Mouse (Mus musculus): Measurements from ENCODE around the gene Prrg2. TPM values are rescaled to one million over a fixed set of nuclear protein-coding genes. Genes with fewer than 3 reads are reported as not detected.

The Prrg2 gene
- polyA plus RNA-seq, 1 experiment from 2014 or later = 20.4 TPM

DNA sequence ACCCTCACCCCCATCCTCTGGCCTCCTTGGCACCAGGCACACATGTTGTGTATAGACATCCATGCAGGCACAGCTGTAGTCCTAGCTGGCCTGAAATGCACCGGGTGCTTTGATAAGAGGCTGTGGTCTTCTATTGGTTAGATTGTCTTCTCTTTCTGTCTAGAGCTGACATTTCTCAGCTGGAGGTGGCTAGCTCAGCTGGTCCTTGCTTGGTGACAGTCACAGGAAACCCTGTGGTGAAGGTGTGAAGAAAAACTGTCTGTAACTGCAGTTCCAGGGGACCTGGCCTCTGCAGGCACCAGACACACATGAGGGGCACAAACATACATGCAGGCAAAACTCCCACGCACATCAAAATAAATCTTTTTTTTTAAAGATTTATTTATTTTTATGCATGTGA, 7.2 kb upstream of the Prrg2 start:
- no peak for ATAC-seq
- Histone ChIP-seq H3K27me3 (ENCODE audit: insufficient read depth, low read length) (no peaks in the 10 kb centered on the region), H3K9me3 (ENCODE audit: low read length) (no peaks in the 10 kb centered on the region), H3K4me2 (ENCODE audit: low read depth, low read length) (no peak overlapping the region), H3K4me3 (ENCODE audit: low read depth, low read length) (no peak overlapping the region), H3K9ac (replicated peaks) (no peak overlapping the region), H3K4me1 (ENCODE audit: insufficient read depth) (no peaks in the 10 kb centered on the region), H3K36me3 (replicated peaks; ENCODE audit: insufficient read depth, low read length) (peaks cover under 1% of the 10 kb centered on the region), H3K27ac (ENCODE audit: low read depth) (no peak overlapping the region)
- TF ChIP-seq CTCF (IDR thresholded peaks at IDR 0.05; ENCODE audit: low read depth) (no peak), EP300 (IDR thresholded peaks at IDR 0.05; ENCODE audit: low read depth) (no peak)
- 66% methylated on average over 2 of the region's 2 CpGs for WGBS (ENCODE audit: insufficient replicate concordance)
- no peak for DNase-seq

DNA sequence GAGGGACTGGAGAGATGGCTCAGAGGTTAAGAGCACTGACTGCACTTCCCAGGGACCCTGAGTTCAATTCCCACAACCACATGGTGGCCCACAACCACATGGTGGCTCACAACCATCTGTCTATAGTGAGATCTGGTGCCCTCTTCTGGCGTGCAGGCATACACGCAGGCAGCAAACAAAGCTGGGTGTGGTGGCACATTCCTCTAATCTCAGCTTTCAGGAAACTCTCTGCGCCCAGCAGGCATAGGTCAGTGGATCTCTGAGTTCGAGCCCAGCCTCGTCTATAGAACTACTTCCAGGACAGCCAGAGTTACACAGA, 5.5 kb upstream of the Prrg2 start:
- Histone ChIP-seq H3K4me1 (ENCODE audit: insufficient read depth) (peaks cover 8% of the 10 kb centered on the region; the same call in 1 of the 2 replicates), H3K27ac (ENCODE audit: low read depth) (no peak overlapping the region), H3K4me2 (ENCODE audit: low read depth, low read length) (no peak overlapping the region), H3K9ac (replicated peaks) (no peak overlapping the region), H3K36me3 (replicated peaks; ENCODE audit: insufficient read depth, low read length) (no peaks in the 10 kb centered on the region), H3K9me3 (ENCODE audit: low read length) (no peaks in the 10 kb centered on the region), H3K4me3 (ENCODE audit: low read depth, low read length) (no peak overlapping the region), H3K27me3 (ENCODE audit: insufficient read depth, low read length) (no peaks in the 10 kb centered on the region)
- 23% methylated on average over 5 of the region's 5 CpGs for WGBS (ENCODE audit: insufficient replicate concordance)
- TF ChIP-seq EP300 (IDR thresholded peaks at IDR 0.05; ENCODE audit: low read depth) (no peak), CTCF (IDR thresholded peaks at IDR 0.05; ENCODE audit: low read depth) (peak; percentile 89)
- DNase-seq (peak; percentile 70), ATAC-seq (peak; percentile 49)

DNA sequence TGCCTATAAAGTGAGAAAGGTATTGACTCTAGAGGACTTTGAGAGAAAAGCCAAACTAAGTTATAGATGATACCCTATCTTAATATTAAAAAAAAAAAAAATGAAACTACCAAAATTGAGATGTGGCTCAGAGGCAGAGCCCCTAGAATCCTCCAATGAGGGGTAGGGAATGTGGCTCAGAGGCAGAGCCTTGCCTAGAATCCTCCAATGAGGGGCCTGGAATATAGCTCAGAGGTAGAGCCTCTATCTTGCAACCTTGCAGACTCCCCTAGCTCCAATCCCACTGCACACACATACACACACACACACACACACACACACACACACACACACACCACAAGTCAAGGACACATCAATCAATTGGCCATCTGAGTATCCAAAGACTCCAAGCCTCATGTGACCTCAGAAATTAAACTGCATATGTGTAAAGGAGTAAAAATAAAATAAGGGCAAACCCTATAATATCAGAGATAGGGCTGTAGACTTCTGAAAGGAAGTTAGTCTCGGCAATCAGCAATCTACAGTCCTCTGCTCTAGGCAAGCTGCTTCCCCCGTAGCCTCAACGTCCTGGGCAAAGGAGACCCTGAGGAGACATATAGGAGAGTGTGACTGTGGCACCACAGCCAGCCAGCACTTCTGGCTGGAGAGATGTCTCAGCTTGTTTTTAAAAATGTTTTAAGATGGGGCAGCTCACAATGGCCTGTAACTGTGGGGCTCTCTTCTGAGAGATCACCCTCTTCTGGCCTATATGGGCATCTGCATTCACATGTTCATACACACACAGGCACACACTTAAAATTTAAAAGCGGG, 4.9 kb upstream of the Prrg2 start:
- WGBS (ENCODE audit: insufficient replicate concordance) = 51% methylated on average over 4 of the region's 4 CpGs
- peak; percentile 18; the same call in 1 of the 2 replicates for ATAC-seq

DNA sequence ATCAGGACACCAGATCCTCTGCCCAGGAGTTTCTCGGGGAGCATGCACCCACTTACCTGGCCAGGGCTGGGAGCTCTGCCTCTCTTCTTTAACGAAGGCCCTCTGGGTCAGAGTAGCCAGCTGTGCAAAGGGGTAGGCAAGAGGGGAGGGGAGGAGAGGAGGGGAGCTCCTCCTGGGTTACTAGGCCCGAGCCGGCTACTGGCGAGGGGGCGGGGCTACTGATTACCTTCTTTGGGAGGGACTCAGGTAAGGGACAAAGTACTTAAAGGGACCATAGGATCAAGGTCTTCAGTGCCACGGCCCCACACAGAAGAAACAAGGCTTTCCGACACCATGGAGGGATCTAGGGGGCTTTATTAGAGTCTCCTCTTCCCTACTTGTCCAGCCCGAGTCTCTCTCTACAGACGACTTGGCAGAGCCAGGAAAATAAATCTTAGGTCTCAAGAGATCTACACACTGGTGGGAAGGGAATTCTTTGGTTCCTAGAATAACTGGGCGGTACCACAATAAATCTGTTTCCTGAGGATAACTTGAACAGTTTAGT, 873 bp downstream of the Prrg2 start:
- DNase-seq (peak; percentile 77), ATAC-seq (peak; percentile 25)
- Histone ChIP-seq H3K27me3 (ENCODE audit: insufficient read depth, low read length) (no peaks in the 10 kb centered on the region), H3K27ac (ENCODE audit: low read depth) (peak overlapping the region; percentile 94), H3K36me3 (replicated peaks; ENCODE audit: insufficient read depth, low read length) (no peaks in the 10 kb centered on the region), H3K4me1 (ENCODE audit: insufficient read depth) (peaks cover 19% of the 10 kb centered on the region; the same call in 1 of the 2 replicates), H3K4me2 (ENCODE audit: low read depth, low read length) (peak overlapping the region; percentile 76), H3K4me3 (ENCODE audit: low read depth, low read length) (peak overlapping the region; percentile 91), H3K9ac (replicated peaks) (peak overlapping the region; percentile 82), H3K9me3 (ENCODE audit: low read length) (no peaks in the 10 kb centered on the region)
- 24% methylated on average over 11 of the region's 11 CpGs for WGBS (ENCODE audit: insufficient replicate concordance)
- TF ChIP-seq EP300 (IDR thresholded peaks at IDR 0.05; ENCODE audit: low read depth) = no peak
- TF ChIP-seq CTCF (IDR thresholded peaks at IDR 0.05; ENCODE audit: low read depth) = no peak

More for the DNA sequence above, 4.9 kb upstream of the Prrg2 start:
- Histone ChIP-seq H3K27ac (ENCODE audit: low read depth) (no peak overlapping the region), H3K4me2 (ENCODE audit: low read depth, low read length) (no peak overlapping the region), H3K27me3 (ENCODE audit: insufficient read depth, low read length) (no peaks in the 10 kb centered on the region), H3K36me3 (replicated peaks; ENCODE audit: insufficient read depth, low read length) (no peaks in the 10 kb centered on the region), H3K9ac (replicated peaks) (no peak overlapping the region), H3K4me3 (ENCODE audit: low read depth, low read length) (no peak overlapping the region), H3K9me3 (ENCODE audit: low read length) (no peaks in the 10 kb centered on the region), H3K4me1 (ENCODE audit: insufficient read depth) (peaks cover 8% of the 10 kb centered on the region; the same call in 1 of the 2 replicates)
- no peak for DNase-seq
- TF ChIP-seq CTCF (IDR thresholded peaks at IDR 0.05; ENCODE audit: low read depth) = no peak
- TF ChIP-seq EP300 (IDR thresholded peaks at IDR 0.05; ENCODE audit: low read depth) = no peak

DNA sequence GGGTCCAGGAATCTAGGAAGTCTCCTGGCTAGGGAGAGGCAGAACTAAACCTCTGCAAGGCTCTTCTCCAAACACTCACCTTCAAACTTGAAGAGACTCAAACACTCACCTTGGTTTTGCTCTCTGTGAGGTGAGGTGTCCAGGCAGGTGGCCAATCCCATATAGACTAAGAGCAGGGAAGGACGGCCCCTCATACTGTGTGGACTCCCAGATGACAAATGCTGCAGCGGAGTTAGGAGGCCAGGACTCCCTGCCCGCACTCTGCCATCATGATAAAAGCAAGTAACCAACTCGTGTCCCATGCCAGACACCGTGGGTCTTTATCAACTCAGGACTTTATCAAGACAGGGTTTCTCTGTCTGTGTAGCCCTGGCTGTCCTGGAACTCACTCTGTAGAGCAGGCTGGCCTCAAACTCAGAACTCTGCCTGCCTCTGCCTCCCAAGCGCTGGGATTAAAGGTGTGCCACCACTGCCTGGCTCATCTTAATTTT, 1.8 kb downstream of the Prrg2 start:
- no peak for DNase-seq
- H3K27ac ChIP-seq (ENCODE audit: low read depth) = no peak overlapping the region

More for the DNA sequence above, 1.8 kb downstream of the Prrg2 start:
- Histone ChIP-seq H3K4me2 (ENCODE audit: low read depth, low read length) (peak overlapping the region; percentile 76; the same call in 1 of the 2 replicates), H3K4me1 (ENCODE audit: insufficient read depth) (peaks cover 19% of the 10 kb centered on the region; the same call in 1 of the 2 replicates), H3K27me3 (ENCODE audit: insufficient read depth, low read length) (no peaks in the 10 kb centered on the region), H3K9ac (replicated peaks) (peak overlapping the region; percentile 82), H3K9me3 (ENCODE audit: low read length) (no peaks in the 10 kb centered on the region), H3K36me3 (replicated peaks; ENCODE audit: insufficient read depth, low read length) (no peaks in the 10 kb centered on the region), H3K4me3 (ENCODE audit: low read depth, low read length) (peak overlapping the region; percentile 91; the same call in 1 of the 2 replicates)
- no peak for TF ChIP-seq EP300 (IDR thresholded peaks at IDR 0.05; ENCODE audit: low read depth)
- no peak for TF ChIP-seq CTCF (IDR thresholded peaks at IDR 0.05; ENCODE audit: low read depth)
- no peak for ATAC-seq
- 71% methylated on average over 6 of the region's 6 CpGs for WGBS (ENCODE audit: insufficient replicate concordance)

Measured in liver, postnatal 0 days (tissue).